Mouse (Mus musculus) C2C12 (cell line): ENCODE data around the gene Gsta2. TPM values are rescaled to one million over a fixed set of nuclear protein-coding genes. Genes with fewer than 3 reads are reported as not detected.

Experiments used
- H3K27me3 ChIP-seq: one replicate; pipeline ENCODE4 v1.6.1; 2011; ENCODE audit not compliant: control insufficient read depth, insufficient read depth, insufficient read length
- H3K36me3 ChIP-seq: one replicate; pipeline ENCODE4 v1.6.1; 2011; ENCODE audit not compliant: control insufficient read depth, insufficient read depth
- H3K4me3 ChIP-seq: one replicate; pipeline ENCODE4 v1.5.1; 2011; ENCODE audit warnings: mild to moderate bottlenecking, control low read depth; ENCODE audit not compliant: poor library complexity, insufficient read depth, severe bottlenecking
- H3K79me2 ChIP-seq: one replicate; pipeline ENCODE4 v1.6.1; 2011; ENCODE audit not compliant: control insufficient read depth, insufficient read depth
- H3K79me3 ChIP-seq: one replicate; pipeline ENCODE4 v1.6.1; 2011; ENCODE audit warnings: low read depth, control low read depth
- H3ac ChIP-seq: one replicate; pipeline ENCODE3; 2011; ENCODE audit warnings: low read depth; ENCODE audit not compliant: control insufficient read depth, insufficient read length
- CEBPB ChIP-seq: IDR thresholded peaks from one replicate; pipeline ENCODE4 v1.6.1; 2011; ENCODE audit warnings: low read depth, mild to moderate bottlenecking, control low read depth, moderate library complexity
- CTCF ChIP-seq: IDR thresholded peaks from one replicate; pipeline ENCODE4 v1.5.1; 2011; ENCODE audit not compliant: control insufficient read depth, insufficient read depth, insufficient read length
- FOSL1 ChIP-seq: IDR thresholded peaks from one replicate; pipeline ENCODE4 v1.8.0; 2011; ENCODE audit warnings: mild to moderate bottlenecking, low read length; ENCODE audit not compliant: poor library complexity, insufficient read depth, severe bottlenecking
- MAX ChIP-seq: IDR thresholded peaks from one replicate; pipeline ENCODE4 v1.6.1; 2011; ENCODE audit warnings: mild to moderate bottlenecking, control low read depth
- MYOD1 ChIP-seq: IDR thresholded peaks from one replicate; pipeline ENCODE4 v1.6.1; 2011; ENCODE audit warnings: low read depth; ENCODE audit not compliant: control insufficient read depth, insufficient read length
- MYOG ChIP-seq: IDR thresholded peaks from one replicate; pipeline ENCODE4 v1.6.1; 2011; ENCODE audit not compliant: control insufficient read depth, insufficient read length; ENCODE audit errors: extremely low read depth
- USF1 ChIP-seq: IDR thresholded peaks from one replicate; pipeline ENCODE4 v1.6.1; 2011; ENCODE audit warnings: low read depth, mild to moderate bottlenecking, control low read depth, moderate library complexity
- polyA plus RNA-seq: library from polyadenylated mRNA; unstranded; fragments of >200 nt; fragmentation: generic; extraction: Trizol; gene quantifications from one replicate; pipeline ENCODE4 v1.2.1, GENCODE M21; 2012; ENCODE audit warnings: missing spikeins

The Gsta2 gene
- polyA plus RNA-seq, 1 experiment: 0.09 TPM

- H3K4me3 ChIP-seq: no peak overlapping the region
These were observed 7.8 kb upstream of the Gsta2 start for GRCm38 (mm10) chr9:78363374-78363773.

GRCm38 (mm10) chr9:78360484-78360872, 4.9 kb upstream of the Gsta2 start:
- no peak overlapping the region for H3K4me3 ChIP-seq
- no peak overlapping the region for H3ac ChIP-seq
- H3K79me2 ChIP-seq: no peaks in the 10 kb centered on the region
- no peaks in the 10 kb centered on the region for H3K79me3 ChIP-seq
- H3K27me3 ChIP-seq: no peaks in the 10 kb centered on the region
- H3K36me3 ChIP-seq: no peaks in the 10 kb centered on the region
- TF ChIP-seq MYOG (no peak), CTCF (no peak), MYOD1 (no peak), MAX (no peak), FOSL1 (no peak), USF1 (no peak), CEBPB (no peak)

More at GRCm38 (mm10) chr9:78363374-78363773, 7.8 kb upstream of the Gsta2 start:
- Histone ChIP-seq H3K79me2 (no peaks in the 10 kb centered on the region), H3K79me3 (no peaks in the 10 kb centered on the region), H3ac (no peak overlapping the region), H3K27me3 (no peaks in the 10 kb centered on the region), H3K36me3 (no peaks in the 10 kb centered on the region)
- TF ChIP-seq FOSL1: no peak
- TF ChIP-seq MYOG: no peak

- Histone ChIP-seq H3K36me3 (no peaks in the 10 kb centered on the region), H3K79me2 (no peaks in the 10 kb centered on the region), H3K27me3 (no peaks in the 10 kb centered on the region), H3K4me3 (no peak overlapping the region), H3ac (no peak overlapping the region), H3K79me3 (no peaks in the 10 kb centered on the region)
- TF ChIP-seq CEBPB (no peak), CTCF (no peak), FOSL1 (no peak)
These were observed 4.3 kb upstream of the Gsta2 start for GRCm38 (mm10) chr9:78359750-78360483.

- no peaks in the 10 kb centered on the region for H3K79me3 ChIP-seq
- H3K27me3 ChIP-seq: no peaks in the 10 kb centered on the region
- no peaks in the 10 kb centered on the region for H3K79me2 ChIP-seq
- no peak overlapping the region for H3K4me3 ChIP-seq
- TF ChIP-seq CTCF (peak; percentile 39), MYOG (no peak)
- H3ac ChIP-seq: no peak overlapping the region
- no peaks in the 10 kb centered on the region for H3K36me3 ChIP-seq
These were observed 2.5 kb upstream of the Gsta2 start for GRCm38 (mm10) chr9:78358053-78358452.

- Histone ChIP-seq H3K79me3 (no peaks in the 10 kb centered on the region), H3K79me2 (no peaks in the 10 kb centered on the region), H3ac (no peak overlapping the region), H3K4me3 (no peak overlapping the region), H3K27me3 (no peaks in the 10 kb centered on the region), H3K36me3 (no peaks in the 10 kb centered on the region)
- TF ChIP-seq MYOD1 (no peak), MAX (no peak), CTCF (no peak), CEBPB (no peak), MYOG (no peak), FOSL1 (no peak), USF1 (no peak)
These were observed 666 bp downstream of the Gsta2 start for GRCm38 (mm10) chr9:78354665-78355578.
